Mouse (Mus musculus): ENCODE data around the gene Slc6a20b. TPM values are rescaled to one million over a fixed set of nuclear protein-coding genes. Genes with fewer than 3 reads are reported as not detected.
"Not testable (repeated sequence)": the region's sequence is repeated elsewhere in the genome, so short reads cannot be mapped to it uniquely, and the experiment has no call there.

Slc6a20b gene
- polyA plus RNA-seq (2015; fragmentation: Nextera tagmentation; extraction: Ambion mirVana): 0.03 and 0.11 TPM in 2 replicates

- no peak for ATAC-seq (ENCODE audit: extremely low read depth, insufficient number of reproducible peaks, low FRiP score, low TSS enrichment)
- 66% methylated on average over 6 of the region's 6 CpGs for WGBS
- H3K9me3 ChIP-seq: no peaks in the 10 kb centered on the region
These were observed at the start of gene Slc6a20b for GRCm38 (mm10) chr9:123632281-123632680. Gene Slc6a20b (minus strand): TSS chr9:123632565.

GRCm38 (mm10) chr9:123679198-123679597, 46.8 kb upstream of the Slc6a20b start:
- Histone ChIP-seq H3K27ac (replicated peaks) (no peak overlapping the region), H3K4me3 (peak overlapping the region; percentile 53), H3K36me3 (no peaks in the 10 kb centered on the region), H3K27me3 (replicated peaks) (peaks cover 96% of the 10 kb centered on the region), H3K9ac (no peak overlapping the region), H3K4me1 (peaks cover 8% of the 10 kb centered on the region), H3K9me3 (no peaks in the 10 kb centered on the region), H3K4me2 (peak overlapping the region; percentile 79)
- WGBS: 25% methylated on average over 2 of the region's 2 CpGs
- ATAC-seq (ENCODE audit: extremely low read depth, insufficient number of reproducible peaks, low FRiP score, low TSS enrichment): no peak

More at GRCm38 (mm10) chr9:123632281-123632680, at the start of gene Slc6a20b:
- Histone ChIP-seq H3K4me1 (no peaks in the 10 kb centered on the region), H3K9ac (no peak within 1 kb of the TSS), H3K4me2 (no peak within 1 kb of the TSS), H3K27ac (replicated peaks) (no peak within 1 kb of the TSS), H3K36me3 (no peaks in the 10 kb centered on the region), H3K4me3 (no peak within 1 kb of the TSS), H3K27me3 (replicated peaks) (peaks cover 3% of the 10 kb centered on the region; the same call in 1 of the 2 replicates)

- Histone ChIP-seq H3K9me3 (no peaks in the 10 kb centered on the region), H3K4me1 (peaks cover 8% of the 10 kb centered on the region), H3K27ac (replicated peaks) (no peak within 1 kb of the TSS), H3K36me3 (no peaks in the 10 kb centered on the region), H3K4me2 (peak within 1 kb of the TSS; percentile 79), H3K27me3 (replicated peaks) (peaks cover 98% of the 10 kb centered on the region), H3K4me3 (peak within 1 kb of the TSS; percentile 53), H3K9ac (peak within 1 kb of the TSS; percentile 55)
- ATAC-seq (ENCODE audit: extremely low read depth, insufficient number of reproducible peaks, low FRiP score, low TSS enrichment): no peak
- 1% methylated on average over 73 of the region's 73 CpGs for WGBS
These were observed 46.2 kb upstream of the Slc6a20b start, which contains the start of the genes Ccr9 and Slc6a20a for GRCm38 (mm10) chr9:123678327-123679105. Gene Ccr9 (plus strand): TSS chr9:123678439. Gene Slc6a20a (minus strand): TSS chr9:123678885.

GRCm38 (mm10) chr9:123665645-123666044, 33.3 kb upstream of the Slc6a20b start:
- H3K36me3 ChIP-seq: no peaks in the 10 kb centered on the region
- ATAC-seq (ENCODE audit: extremely low read depth, insufficient number of reproducible peaks, low FRiP score, low TSS enrichment): no peak
- H3K4me2 ChIP-seq: no peak overlapping the region
- H3K4me3 ChIP-seq: no peak overlapping the region
- H3K27me3 ChIP-seq (replicated peaks): no peaks in the 10 kb centered on the region; the same call in 1 of the 2 replicates
- no peak overlapping the region for H3K27ac ChIP-seq (replicated peaks)
- H3K9me3 ChIP-seq: no peaks in the 10 kb centered on the region
- 53% methylated on average over 5 of the region's 5 CpGs for WGBS
- H3K9ac ChIP-seq: no peak overlapping the region
- no peaks in the 10 kb centered on the region for H3K4me1 ChIP-seq

GRCm38 (mm10) chr9:123659986-123660676, 27.8 kb upstream of the Slc6a20b start:
- 76% methylated on average over 18 of the region's 18 CpGs for WGBS
- not testable (repeated sequence) for H3K4me1 ChIP-seq; ATAC-seq (ENCODE audit: extremely low read depth, insufficient number of reproducible peaks, low FRiP score, low TSS enrichment); H3K9me3 ChIP-seq; H3K27ac ChIP-seq (replicated peaks); H3K36me3 ChIP-seq; H3K9ac ChIP-seq; H3K4me3 ChIP-seq; H3K4me2 ChIP-seq
- peaks cover 16% of the 10 kb centered on the region; the same call in 1 of the 2 replicates for H3K27me3 ChIP-seq (replicated peaks)

- Histone ChIP-seq H3K4me3 (no peak overlapping the region), H3K27me3 (replicated peaks) (peaks cover 17% of the 10 kb centered on the region; the same call in 1 of the 2 replicates), H3K9me3 (no peaks in the 10 kb centered on the region), H3K4me1 (no peaks in the 10 kb centered on the region), H3K4me2 (no peak overlapping the region), H3K9ac (no peak overlapping the region), H3K27ac (replicated peaks) (no peak overlapping the region), H3K36me3 (no peaks in the 10 kb centered on the region)
- no peak for ATAC-seq (ENCODE audit: extremely low read depth, insufficient number of reproducible peaks, low FRiP score, low TSS enrichment)
These were observed 26.6 kb upstream of the Slc6a20b start for GRCm38 (mm10) chr9:123658981-123659380.

- WGBS: 69% methylated on average over 3 of the region's 3 CpGs
- Histone ChIP-seq H3K4me1 (no peaks in the 10 kb centered on the region), H3K4me2 (no peak overlapping the region), H3K36me3 (no peaks in the 10 kb centered on the region), H3K9ac (no peak overlapping the region), H3K27me3 (replicated peaks) (peaks cover 17% of the 10 kb centered on the region; the same call in 1 of the 2 replicates), H3K27ac (replicated peaks) (no peak overlapping the region), H3K4me3 (no peak overlapping the region), H3K9me3 (no peaks in the 10 kb centered on the region)
- no peak for ATAC-seq (ENCODE audit: extremely low read depth, insufficient number of reproducible peaks, low FRiP score, low TSS enrichment)
These were observed 25.1 kb upstream of the Slc6a20b start for GRCm38 (mm10) chr9:123657457-123657856.

GRCm38 (mm10) chr9:123651369-123651768, 19.0 kb upstream of the Slc6a20b start:
- 48% methylated on average over 4 of the region's 4 CpGs for WGBS
- no peaks in the 10 kb centered on the region for H3K9me3 ChIP-seq
- no peak overlapping the region for H3K9ac ChIP-seq
- no peaks in the 10 kb centered on the region for H3K4me1 ChIP-seq
- H3K4me2 ChIP-seq: no peak overlapping the region
- no peak overlapping the region for H3K4me3 ChIP-seq
- no peak for ATAC-seq (ENCODE audit: extremely low read depth, insufficient number of reproducible peaks, low FRiP score, low TSS enrichment)
- no peak overlapping the region for H3K27ac ChIP-seq (replicated peaks)
- no peaks in the 10 kb centered on the region for H3K36me3 ChIP-seq
- 0 out of 2 replicates have a peak, but pooled peaks cover 3% of the 10 kb centered on the region for H3K27me3 ChIP-seq (replicated peaks)

- ATAC-seq (ENCODE audit: extremely low read depth, insufficient number of reproducible peaks, low FRiP score, low TSS enrichment): no peak
- Histone ChIP-seq H3K4me3 (no peak overlapping the region), H3K4me2 (no peak overlapping the region), H3K36me3 (no peaks in the 10 kb centered on the region), H3K27me3 (replicated peaks) (no peaks in the 10 kb centered on the region), H3K9ac (no peak overlapping the region), H3K4me1 (no peaks in the 10 kb centered on the region), H3K9me3 (no peaks in the 10 kb centered on the region), H3K27ac (replicated peaks) (no peak overlapping the region)
- 57% methylated on average over 2 of the region's 2 CpGs for WGBS
These were observed 17.6 kb upstream of the Slc6a20b start for GRCm38 (mm10) chr9:123649785-123650511.

GRCm38 (mm10) chr9:123640106-123640505, 7.7 kb upstream of the Slc6a20b start:
- no peak for ATAC-seq (ENCODE audit: extremely low read depth, insufficient number of reproducible peaks, low FRiP score, low TSS enrichment)
- no peaks in the 10 kb centered on the region for H3K36me3 ChIP-seq
- no peak overlapping the region for H3K4me3 ChIP-seq
- no peak overlapping the region for H3K27ac ChIP-seq (replicated peaks)
- peaks cover 17% of the 10 kb centered on the region for H3K27me3 ChIP-seq (replicated peaks)
- H3K4me2 ChIP-seq: no peak overlapping the region
- H3K4me1 ChIP-seq: peaks cover 5% of the 10 kb centered on the region
- 70% methylated on average over 1 of the region's 1 CpGs for WGBS
- no peak overlapping the region for H3K9ac ChIP-seq
- H3K9me3 ChIP-seq: no peaks in the 10 kb centered on the region

- Histone ChIP-seq H3K4me2 (no peak overlapping the region), H3K9me3 (no peaks in the 10 kb centered on the region), H3K4me1 (peaks cover 5% of the 10 kb centered on the region), H3K36me3 (no peaks in the 10 kb centered on the region), H3K27me3 (replicated peaks) (peaks cover 13% of the 10 kb centered on the region; the same call in 1 of the 2 replicates), H3K4me3 (no peak overlapping the region), H3K27ac (replicated peaks) (no peak overlapping the region), H3K9ac (no peak overlapping the region)
- ATAC-seq (ENCODE audit: extremely low read depth, insufficient number of reproducible peaks, low FRiP score, low TSS enrichment): no peak
- 64% methylated on average over 1 of the region's 1 CpGs for WGBS
These were observed 6.3 kb upstream of the Slc6a20b start for GRCm38 (mm10) chr9:123638668-123639089.
